Mouse (Mus musculus) thymus, adult 2 months (tissue): ENCODE data around the gene Zdhhc1.

Source experiments
- CTCF ChIP-seq: fragments of 200-500 bp; IDR thresholded peaks from 2 replicates; pipeline ENCODE4 v1.5.1; 2012; ENCODE audit warnings: mild to moderate bottlenecking, control low read depth, low read length, moderate library complexity, borderline replicate concordance; ENCODE audit not compliant: control insufficient read depth, poor library complexity, insufficient read depth; ENCODE audit errors: extremely low read depth
- POLR2A ChIP-seq: fragments of 200-500 bp; IDR thresholded peaks from 2 replicates; pipeline ENCODE4 v1.6.1; 2012; ENCODE audit warnings: mild to moderate bottlenecking, low read length, control low read depth, moderate library complexity; ENCODE audit not compliant: control insufficient read depth, poor library complexity, insufficient read depth; ENCODE audit errors: extremely low read depth

GRCm38 (mm10) chr8:105450977-105451376 lies 45.7 kb downstream of the Zdhhc1 start:
- TF ChIP-seq CTCF (no peak), POLR2A (no peak)
